In the genomic region with DNA sequence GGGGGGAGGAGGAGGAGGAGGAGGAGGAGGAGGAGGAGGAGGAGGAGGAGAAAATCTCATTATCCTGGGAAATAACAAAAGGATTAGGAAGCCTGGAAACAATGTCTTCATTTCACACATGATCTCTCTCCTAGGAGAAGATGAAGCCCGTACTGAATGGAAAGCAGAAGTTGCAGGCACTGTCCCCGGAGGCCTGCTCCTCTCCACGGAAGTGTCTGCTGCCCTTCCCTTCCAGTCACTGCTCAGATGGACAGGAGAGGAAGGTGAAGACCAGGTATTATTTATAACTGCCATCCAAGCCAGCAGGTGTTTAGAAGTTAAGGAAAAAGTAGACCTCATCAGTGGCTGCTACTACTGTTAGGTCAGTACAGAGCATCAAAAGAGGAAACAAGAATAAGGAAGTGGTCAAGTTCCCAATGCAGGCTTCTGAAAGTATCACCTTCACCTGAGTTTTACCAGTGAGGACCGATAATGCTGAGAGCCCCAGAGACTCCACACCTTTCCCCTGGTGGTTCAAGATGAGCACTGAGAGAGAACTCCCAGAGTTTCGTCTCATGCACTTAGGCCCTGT, we compare ENCODE assay signal across 26 mouse cellular contexts.
DNase-seq lines count a peak whose midpoint lies in the region; ATAC-seq and TF ChIP-seq lines count a peak whose summit lies in the region.
"Had no signal": no experiment of that assay in that cellular context is flagged by ENCODE, and none has a peak within 500 bp of the region (broad histone marks: within the 10 kb centered on the region; RNA-seq: fewer than 3 reads in every experiment).

No protein-coding gene starts in this region.

- no peak overlapping the region for H3K27ac ChIP-seq in midbrain, embryonic 12.5 days (replicated peaks)
- no peak overlapping the region for H3K27ac ChIP-seq in midbrain, embryonic 16.5 days (ENCODE audit: low read length)
- H3K27ac ChIP-seq in bone marrow, adult 2 months (ENCODE audit: control insufficient read depth, insufficient read depth, low read depth, low read length, poor library complexity), result no peak overlapping the region
- H3K27ac ChIP-seq: embryonic facial prominence, embryonic 10.5 days; embryonic facial prominence, embryonic 15.5 days; forebrain, embryonic 12.5 days; heart, embryonic 10.5 days; heart, embryonic 15.5 days; kidney, postnatal 0 days; liver, embryonic 12.5 days; macrophage; stomach, embryonic 15.5 days had no signal

- H3K4me3 ChIP-seq in midbrain, embryonic 12.5 days, result no peak overlapping the region
- H3K4me3 ChIP-seq in midbrain, embryonic 16.5 days (ENCODE audit: low read depth, low read length), result no peak overlapping the region
- H3K4me3 ChIP-seq in bone marrow, adult 2 months (replicated peaks; ENCODE audit: control insufficient read depth, low read depth, low read length), result peak overlapping the region; percentile 44
- H3K4me3 ChIP-seq: embryonic facial prominence, embryonic 10.5 days; embryonic facial prominence, embryonic 15.5 days; forebrain, embryonic 12.5 days; heart, embryonic 10.5 days; heart, embryonic 15.5 days; hindbrain, embryonic 15.5 days; liver, embryonic 12.5 days; stomach, embryonic 15.5 days had no signal

- DNase-seq in B cell, adult 2 months, result peak; percentile 13 to 21
- DNase-seq in thymus, postnatal 4 days, result no peak
- no peak for DNase-seq in right cerebral cortex, postnatal 14 days
- DNase-seq in adrenal gland, adult 18-20 months (ENCODE audit: low spot score in 2 of 2), result no peak
- DNase-seq: cerebellum, adult 2 months; cerebellum, postnatal 14 days; gastrocnemius, postnatal 10 days; kidney, adult 18-20 months; layer of hippocampus, postnatal 36 days; left cerebral cortex, postnatal 4 days; liver, postnatal 0 days had no signal

- H3K36me3 ChIP-seq in midbrain, embryonic 12.5 days, result 0 out of 2 replicates have a peak, but pooled peaks cover 5% of the 10 kb centered on the region
- H3K36me3 ChIP-seq in midbrain, embryonic 16.5 days (ENCODE audit: control insufficient read depth, insufficient read depth, low read length), result no peaks in the 10 kb centered on the region
- H3K36me3 ChIP-seq: heart, embryonic 15.5 days; hindbrain, embryonic 15.5 days; liver, embryonic 12.5 days; stomach, embryonic 15.5 days had no signal

- H3K27me3 ChIP-seq in midbrain, embryonic 12.5 days, result no peaks in the 10 kb centered on the region
- no peaks in the 10 kb centered on the region for H3K27me3 ChIP-seq in midbrain, embryonic 16.5 days (ENCODE audit: control insufficient read depth, insufficient read depth, low read depth, low read length)
- H3K27me3 ChIP-seq: embryonic facial prominence, embryonic 15.5 days; forebrain, embryonic 12.5 days; heart, embryonic 15.5 days; hindbrain, embryonic 15.5 days; liver, embryonic 12.5 days; stomach, embryonic 15.5 days had no signal

- WGBS in midbrain, embryonic 12.5 days, result 28% methylated on average over 5 of the region's 5 CpGs
- WGBS in midbrain, embryonic 16.5 days, result 32% methylated on average over 5 of the region's 5 CpGs
- WGBS in bone marrow, adult 2 months, result 5% methylated on average over 5 of the region's 5 CpGs

- H3K9me3 ChIP-seq in midbrain, embryonic 12.5 days, result no peaks in the 10 kb centered on the region
- no peaks in the 10 kb centered on the region for H3K9me3 ChIP-seq in midbrain, embryonic 16.5 days (replicated peaks; ENCODE audit: control insufficient read depth, low read length, poor library complexity, severe bottlenecking)
- H3K9me3 ChIP-seq: embryonic facial prominence, embryonic 10.5 days; embryonic facial prominence, embryonic 15.5 days; forebrain, embryonic 12.5 days; heart, embryonic 10.5 days; heart, embryonic 15.5 days; hindbrain, embryonic 15.5 days; liver, embryonic 12.5 days; stomach, embryonic 15.5 days had no signal

- no peak overlapping the region for H3K9ac ChIP-seq in midbrain, embryonic 12.5 days (replicated peaks)
- H3K9ac ChIP-seq in midbrain, embryonic 16.5 days (ENCODE audit: low read depth, low read length), result no peak overlapping the region
- H3K9ac ChIP-seq: embryonic facial prominence, embryonic 15.5 days; forebrain, embryonic 12.5 days; heart, embryonic 15.5 days; hindbrain, embryonic 15.5 days; liver, embryonic 12.5 days; liver, postnatal 0 days; stomach, embryonic 15.5 days had no signal

- peak; percentile 54; the same call in 1 of the 2 replicates for ATAC-seq in midbrain, embryonic 12.5 days (ENCODE audit: low FRiP score, low read depth)
- no peak for ATAC-seq in midbrain, embryonic 16.5 days
- ATAC-seq in megakaryocyte progenitor cell, adult 5-6 weeks (replicated peaks; ENCODE audit: poor library complexity), result peak; percentile 91
- ATAC-seq: liver, embryonic 12.5 days; liver, postnatal 0 days had no signal

- no peak overlapping the region for H3K4me2 ChIP-seq in midbrain, embryonic 12.5 days (replicated peaks)
- no peak overlapping the region for H3K4me2 ChIP-seq in midbrain, embryonic 16.5 days (ENCODE audit: low read length)
- H3K4me2 ChIP-seq: embryonic facial prominence, embryonic 15.5 days; forebrain, embryonic 12.5 days; heart, embryonic 15.5 days; hindbrain, embryonic 15.5 days; liver, embryonic 12.5 days; midbrain, embryonic 11.5 days; stomach, embryonic 15.5 days had no signal

- peaks cover 14% of the 10 kb centered on the region for H3K4me1 ChIP-seq in midbrain, embryonic 12.5 days
- no peaks in the 10 kb centered on the region for H3K4me1 ChIP-seq in midbrain, embryonic 16.5 days (ENCODE audit: control insufficient read depth, insufficient read depth, low read length)
- H3K4me1 ChIP-seq in bone marrow, adult 2 months (ENCODE audit: control insufficient read depth, insufficient read depth, low read length), result no peaks in the 10 kb centered on the region; the same call in 1 of the 2 replicates
- H3K4me1 ChIP-seq: embryonic facial prominence, embryonic 15.5 days; heart, embryonic 10.5 days; heart, embryonic 15.5 days; liver, embryonic 12.5 days; stomach, embryonic 15.5 days had no signal

- no peak for TF ChIP-seq CTCF in bone marrow, adult 2 months (IDR thresholded peaks at IDR 0.05; ENCODE audit: control insufficient read depth, insufficient read depth, low read length)

- TF ChIP-seq POLR2A in bone marrow, adult 2 months (IDR thresholded peaks at IDR 0.05; ENCODE audit: borderline replicate concordance, control insufficient read depth, low read depth, low read length), result no peak

Comparison
In these comparisons a context has a peak if more than half of its experiments do, and no peak if none do; other contexts are left out.
1. DNase-seq: peak in B cell, adult 2 months (2 of 2); none in thymus, postnatal 4 days (single experiment), right cerebral cortex, postnatal 14 days (single experiment) and adrenal gland, adult 18-20 months (0 of 2).